ENCODE assay signal across 12 mouse cellular contexts in the genomic region with DNA sequence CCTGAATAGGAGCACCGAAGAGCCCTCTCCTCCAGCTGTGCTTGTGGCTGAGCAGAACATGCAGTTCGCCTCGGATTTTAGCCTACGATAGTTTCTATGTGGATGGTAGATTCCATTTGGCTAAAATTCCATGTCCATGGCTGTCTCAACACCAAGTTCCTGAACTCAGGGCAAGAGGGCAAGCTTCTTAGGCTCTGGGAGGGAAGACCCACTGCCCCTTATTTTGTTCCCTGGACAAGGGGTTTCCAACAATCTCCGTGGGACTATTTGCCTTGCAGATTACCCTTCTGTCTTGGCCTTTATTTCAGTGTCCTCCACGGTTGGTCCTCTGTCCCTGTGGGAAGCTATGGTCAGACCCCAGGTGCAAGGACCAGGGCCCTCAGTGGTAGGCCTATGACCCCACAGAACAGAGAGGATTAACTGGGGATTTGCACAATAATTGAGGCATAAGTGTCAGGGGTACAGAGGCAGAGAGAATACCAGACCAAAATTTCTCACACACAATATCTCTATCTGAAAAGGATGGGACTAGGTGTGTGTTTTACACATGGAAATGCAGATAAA.
"Had no signal": no experiment of that assay in that cellular context is flagged by ENCODE, and none has a peak within 500 bp of the region (broad histone marks: within the 10 kb centered on the region; RNA-seq: fewer than 3 reads in every experiment).

No protein-coding gene starts in this region.

- H3K36me3 ChIP-seq: kidney, embryonic 15.5 days; liver, embryonic 13.5 days had no signal

- H3K4me2 ChIP-seq: kidney, embryonic 15.5 days; liver, embryonic 13.5 days; lung, embryonic 14.5 days had no signal

- H3K4me3 ChIP-seq: kidney, embryonic 15.5 days; left cerebral cortex, adult 2 months; liver, embryonic 13.5 days had no signal

- H3K9ac ChIP-seq: kidney, embryonic 15.5 days; liver, embryonic 13.5 days; lung, embryonic 14.5 days had no signal

- DNase-seq: kidney, adult 8-10 months; kidney, postnatal 10 days; kidney, postnatal 36 days; layer of hippocampus, postnatal 36 days; liver, embryonic 13.5 days; lung, embryonic 14.5 days; thymus, adult 18-20 months; thymus, postnatal 36 days had no signal

- H3K27ac ChIP-seq: kidney, embryonic 15.5 days; left cerebral cortex, adult 2 months; liver, embryonic 13.5 days; macrophage had no signal

- H3K27me3 ChIP-seq: kidney, embryonic 15.5 days; liver, embryonic 13.5 days had no signal

- ATAC-seq: lung, postnatal 0 days had no signal

- H3K9me3 ChIP-seq: kidney, embryonic 15.5 days; liver, embryonic 13.5 days had no signal

- H3K4me1 ChIP-seq: liver, embryonic 13.5 days had no signal
